Mouse (Mus musculus): ENCODE data around the gene Cpox. TPM values are rescaled to one million over a fixed set of nuclear protein-coding genes. Genes with fewer than 3 reads are reported as not detected.

The Cpox gene
- total and polyA plus RNA-seq, 3 experiments, result 70.3 to 77.2 (median 75.6) TPM

GRCm38 (mm10) chr16:58670643-58671042 is 551 bp downstream of the Cpox start:
- H3K9ac ChIP-seq (ENCODE audit: insufficient read depth, low read depth), result peak overlapping the region; percentile 77
- no peaks in the 10 kb centered on the region for H3K9me3 ChIP-seq (replicated peaks; ENCODE audit: low read length)
- H3K27me3 ChIP-seq (replicated peaks), result no peaks in the 10 kb centered on the region
- peak; percentile 68; the same call in 1 of the 2 replicates for TF ChIP-seq BHLHE40 (IDR thresholded peaks at IDR 0.05; ENCODE audit: low read depth, low read length)
- TF ChIP-seq EP300 (IDR thresholded peaks at IDR 0.05; ENCODE audit: low read length), result no peak
- TF ChIP-seq CHD1 (IDR thresholded peaks at IDR 0.05; ENCODE audit: low read depth, low read length), result 0 out of 2 replicates have a peak, but pooled peaks have one; percentile 29
- peak in 1 of 2 experiments; percentile 33; a peak in 2 of 4 replicates for TF ChIP-seq CTCF (conservative IDR thresholded peaks at IDR 0.05 in 1 of 2, IDR thresholded peaks at IDR 0.05 in 1 of 2; ENCODE audit: low read depth in 2 of 2, low read length in 2 of 2)
- peak; percentile 8 for TF ChIP-seq RAD21 (IDR thresholded peaks at IDR 0.05; ENCODE audit: low read depth, low read length)
- peak; percentile 19; the same call in 1 of the 2 replicates for TF ChIP-seq SMC3 (IDR thresholded peaks at IDR 0.05; ENCODE audit: low read depth, low read length)
- peak overlapping the region; percentile 83 to 89 (median 84) for H3K4me3 ChIP-seq (replicated peaks in 1 of 3; ENCODE audit: low read depth in 2 of 3, low read length in 2 of 3, poor library complexity in 1 of 3)
- peaks cover 5 to 23% of the 10 kb centered on the region in 2 experiments for H3K4me1 ChIP-seq (ENCODE audit: control insufficient read depth in 1 of 2, insufficient read depth in 2 of 2)
- peaks cover 25 to 31% of the 10 kb centered on the region in 2 experiments for H3K36me3 ChIP-seq (replicated peaks in 1 of 2; ENCODE audit: control insufficient read depth in 1 of 2, insufficient read depth in 1 of 2, low read length in 1 of 2)
- H3K4me2 ChIP-seq (ENCODE audit: insufficient read depth, low read depth, poor library complexity, severe bottlenecking), result peak overlapping the region; percentile 94
- in situ Hi-C loops (cut with MboI; ENCODE audit: low pct_ligation_motif_present, low pct_unique_long_range_greater_than_20kb, low sequenced_read_pairs), result loop anchor here (25.0 kb wide), 2 partner anchors 742 to 1008 kb away; partner anchors contain the start of gene Gabrr3
- H3K27ac ChIP-seq (ENCODE audit: insufficient read depth, low read depth), result 0 out of 2 replicates have a peak overlapping the region, but pooled peaks have one; percentile 13
- peaks cover 24% of the 10 kb centered on the region for H3K79me2 ChIP-seq (replicated peaks; ENCODE audit: control insufficient read depth, extremely low read depth, insufficient read depth, poor library complexity, severe bottlenecking)
- dilution Hi-C loops (cut with MboI; ENCODE audit: extremely low pct_ligation_motif_present, extremely low pct_unique_long_range_greater_than_20kb, low sequenced_read_pairs), result no loop called here
- peak; percentile 30 for DNase-seq (ENCODE audit: extremely low read depth)

- DNase-seq (ENCODE audit: extremely low read depth), result no peak
- peak overlapping the region; percentile 77 for H3K9ac ChIP-seq (ENCODE audit: insufficient read depth, low read depth)
- no peaks in the 10 kb centered on the region for H3K9me3 ChIP-seq (replicated peaks; ENCODE audit: low read length)
- H3K79me2 ChIP-seq (replicated peaks; ENCODE audit: control insufficient read depth, extremely low read depth, insufficient read depth, poor library complexity, severe bottlenecking), result peaks cover 24% of the 10 kb centered on the region
- peaks cover 5 to 23% of the 10 kb centered on the region in 2 experiments for H3K4me1 ChIP-seq (ENCODE audit: control insufficient read depth in 1 of 2, insufficient read depth in 2 of 2)
- dilution Hi-C loops (cut with MboI; ENCODE audit: extremely low pct_ligation_motif_present, extremely low pct_unique_long_range_greater_than_20kb, low sequenced_read_pairs), result no loop called here
- TF ChIP-seq CHD1 (IDR thresholded peaks at IDR 0.05; ENCODE audit: low read depth, low read length) (peak; percentile 67; the same call in 1 of the 2 replicates), SIN3A (IDR thresholded peaks at IDR 0.05; ENCODE audit: low read length) (peak; percentile 63), USF2 (conservative IDR thresholded peaks at IDR 0.05; ENCODE audit: low read depth, low read length) (no peak)
- peak overlapping the region; percentile 83 to 89 (median 84) for H3K4me3 ChIP-seq (replicated peaks in 1 of 3; ENCODE audit: low read depth in 2 of 3, low read length in 2 of 3, poor library complexity in 1 of 3)
- in situ Hi-C loops (cut with MboI; ENCODE audit: low pct_ligation_motif_present, low pct_unique_long_range_greater_than_20kb, low sequenced_read_pairs), result loop anchor here (25.0 kb wide), 2 partner anchors 741 to 1009 kb away; partner anchors contain the start of gene Gabrr3
- peaks cover 30 to 39% of the 10 kb centered on the region in 2 experiments for H3K36me3 ChIP-seq (replicated peaks in 1 of 2; ENCODE audit: control insufficient read depth in 1 of 2, insufficient read depth in 1 of 2, low read length in 1 of 2)
- H3K27me3 ChIP-seq (replicated peaks), result no peaks in the 10 kb centered on the region
- H3K4me2 ChIP-seq (ENCODE audit: insufficient read depth, low read depth, poor library complexity, severe bottlenecking), result peak overlapping the region; percentile 94
- H3K27ac ChIP-seq (ENCODE audit: insufficient read depth, low read depth), result no peak overlapping the region
Observed at GRCm38 (mm10) chr16:58671212-58671985, 1.3 kb downstream of the Cpox start.

DNA sequence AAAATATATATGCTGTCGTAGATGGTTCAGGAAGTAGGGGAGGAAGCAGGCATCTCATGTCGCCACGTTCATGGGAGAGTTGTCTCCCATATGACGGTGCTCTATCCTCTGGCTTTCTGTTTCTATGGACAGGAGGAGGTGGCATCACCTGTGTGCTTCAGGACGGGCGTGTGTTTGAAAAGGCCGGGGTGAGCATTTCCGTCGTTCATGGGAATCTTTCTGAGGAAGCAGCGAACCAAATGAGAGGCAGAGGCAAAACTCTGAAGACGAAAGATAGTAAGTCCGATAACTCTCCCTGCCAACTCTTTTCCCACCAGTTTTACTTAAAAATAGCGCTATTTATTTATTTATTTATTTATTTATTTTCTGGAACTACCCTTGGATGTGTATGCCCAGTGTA is 2.3 kb downstream of the Cpox start:
- peaks cover 24% of the 10 kb centered on the region for H3K79me2 ChIP-seq (replicated peaks; ENCODE audit: control insufficient read depth, extremely low read depth, insufficient read depth, poor library complexity, severe bottlenecking)
- 0 out of 2 replicates have a peak overlapping the region, but pooled peaks have one; percentile 16 for H3K27ac ChIP-seq (ENCODE audit: insufficient read depth, low read depth)
- H3K4me3 ChIP-seq (replicated peaks in 1 of 3; ENCODE audit: low read depth in 2 of 3, low read length in 2 of 3, poor library complexity in 1 of 3), result peak overlapping the region in 1 of 3 experiments; percentile 83
- no peaks in the 10 kb centered on the region for H3K9me3 ChIP-seq (replicated peaks; ENCODE audit: low read length)
- no peak for DNase-seq (ENCODE audit: extremely low read depth)
- in situ Hi-C loops (cut with MboI; ENCODE audit: low pct_ligation_motif_present, low pct_unique_long_range_greater_than_20kb, low sequenced_read_pairs), result loop anchor here (25.0 kb wide), 2 partner anchors 740 to 1010 kb away; partner anchors contain the start of gene Gabrr3
- H3K36me3 ChIP-seq (replicated peaks in 1 of 2; ENCODE audit: control insufficient read depth in 1 of 2, insufficient read depth in 1 of 2, low read length in 1 of 2), result peaks cover 36 to 47% of the 10 kb centered on the region in 2 experiments
- peaks cover 5 to 23% of the 10 kb centered on the region in 2 experiments for H3K4me1 ChIP-seq (ENCODE audit: control insufficient read depth in 1 of 2, insufficient read depth in 2 of 2)
- dilution Hi-C loops (cut with MboI; ENCODE audit: extremely low pct_ligation_motif_present, extremely low pct_unique_long_range_greater_than_20kb, low sequenced_read_pairs), result no loop called here
- no peaks in the 10 kb centered on the region for H3K27me3 ChIP-seq (replicated peaks)
- H3K4me2 ChIP-seq (ENCODE audit: insufficient read depth, low read depth, poor library complexity, severe bottlenecking), result peak overlapping the region; percentile 46
- 0 out of 2 replicates have a peak overlapping the region, but pooled peaks have one; percentile 22 for H3K9ac ChIP-seq (ENCODE audit: insufficient read depth, low read depth)
- no peak for TF ChIP-seq E2F4 (IDR thresholded peaks at IDR 0.05; ENCODE audit: insufficient replicate concordance, low read depth, low read length)
- no peak for TF ChIP-seq RCOR1 (conservative IDR thresholded peaks at IDR 0.05; ENCODE audit: low read depth, low read length)
- no peak for TF ChIP-seq POLR2AphosphoS2 (IDR thresholded peaks at IDR 0.05; ENCODE audit: low read depth, low read length)
- no peak for TF ChIP-seq ZMIZ1 (IDR thresholded peaks at IDR 0.05; ENCODE audit: low read depth, low read length)
- TF ChIP-seq UBTF (IDR thresholded peaks at IDR 0.05; ENCODE audit: low read depth, low read length), result no peak
- TF ChIP-seq EP300 (IDR thresholded peaks at IDR 0.05; ENCODE audit: low read length), result no peak
- TF ChIP-seq JUND (conservative IDR thresholded peaks at IDR 0.05; ENCODE audit: low read depth, low read length), result no peak
- TF ChIP-seq ETS1 (conservative IDR thresholded peaks at IDR 0.05; ENCODE audit: low read depth, low read length), result no peak
- TF ChIP-seq BHLHE40 (IDR thresholded peaks at IDR 0.05; ENCODE audit: low read depth, low read length), result no peak
- no peak for TF ChIP-seq TCF12 (IDR thresholded peaks at IDR 0.05; ENCODE audit: low read depth, low read length)
- no peak for TF ChIP-seq CTCF (conservative IDR thresholded peaks at IDR 0.05 in 1 of 2, IDR thresholded peaks at IDR 0.05 in 1 of 2; ENCODE audit: low read depth in 2 of 2, low read length in 2 of 2)
- no peak for TF ChIP-seq ZNF384 (IDR thresholded peaks at IDR 0.05; ENCODE audit: low read depth, low read length)
- TF ChIP-seq IRF4 (IDR thresholded peaks at IDR 0.05; ENCODE audit: low read depth, low read length), result no peak
- TF ChIP-seq MEF2A (IDR thresholded peaks at IDR 0.05; ENCODE audit: borderline replicate concordance, low read depth, low read length), result no peak
- TF ChIP-seq TBP (conservative IDR thresholded peaks at IDR 0.05; ENCODE audit: low read depth, low read length), result no peak
- TF ChIP-seq JUN (IDR thresholded peaks at IDR 0.05; ENCODE audit: insufficient read depth, low read depth, low read length), result no peak

Measured in CH12.LX (cell line).